Mouse (Mus musculus) spleen, postnatal 36 days (tissue): ENCODE measurements around the gene Zfp36l1.

Experiments used
- DNase-seq, 2 experiments: peaks; one replicate each; pipeline ENCODE4 v3.0.0; 2022; ENCODE audit warnings: low spot score in 2 of 2, mixed read lengths in 1 of 2

Gene Zfp36l1

GRCm38 (mm10) chr12:80131359-80132249, 18.8 kb upstream of the Zfp36l1 start:
- peak in 1 of 2 experiments; percentile 37 for DNase-seq

GRCm38 (mm10) chr12:80130558-80131358, 17.9 kb upstream of the Zfp36l1 start:
- peak; percentile 67 to 78 for DNase-seq

DNA sequence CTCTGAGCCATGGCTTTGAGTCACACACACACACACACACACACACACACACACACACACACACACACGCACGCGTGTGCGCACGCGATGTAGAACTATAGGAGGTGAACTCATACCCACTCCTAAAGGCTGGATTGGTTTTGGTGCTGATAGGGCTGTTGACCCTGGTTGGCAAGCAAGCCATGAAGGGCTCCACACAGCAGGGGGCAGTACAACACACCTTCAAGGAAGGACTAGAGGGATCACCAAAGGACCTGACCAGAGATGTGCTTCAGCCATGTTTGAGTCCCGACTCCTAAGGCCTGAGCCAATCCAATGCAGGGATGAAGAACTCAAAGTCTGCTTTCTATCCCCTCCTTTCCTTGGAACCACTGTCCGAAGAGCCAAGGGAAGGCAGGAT, 16.7 kb upstream of the Zfp36l1 start:
- DNase-seq, result peak; percentile 57 to 75

DNA sequence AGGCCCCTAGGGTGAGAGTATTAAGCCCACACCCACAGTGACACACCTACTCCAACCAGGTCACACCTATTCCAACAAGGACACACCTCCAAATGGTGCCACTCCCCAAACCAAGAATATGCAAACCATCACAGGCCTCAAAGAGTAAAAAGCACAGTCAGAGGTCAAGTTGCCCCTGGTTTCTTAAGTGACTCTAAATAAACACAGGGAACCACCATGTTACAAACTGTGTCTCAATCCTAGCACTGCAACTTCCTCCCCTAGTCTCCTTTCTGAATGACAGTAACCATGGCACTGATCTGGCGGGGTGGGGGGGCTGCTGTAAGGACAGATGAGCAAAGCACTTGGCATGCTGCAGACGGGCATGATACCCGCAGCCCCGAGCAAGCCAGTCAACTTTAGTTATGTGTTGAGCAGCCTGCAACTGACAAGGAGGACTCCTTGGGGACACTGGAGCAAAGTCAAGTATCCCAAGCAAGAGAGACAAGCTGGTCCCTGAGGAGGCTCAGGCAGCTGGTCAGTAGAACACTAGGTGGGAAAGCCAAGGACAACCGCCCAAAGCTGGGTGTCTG, 14.5 kb upstream of the Zfp36l1 start:
- DNase-seq, result no peak

- no peak for DNase-seq
Measured at GRCm38 (mm10) chr12:80125316-80125715, 12.5 kb upstream of the Zfp36l1 start.

DNA sequence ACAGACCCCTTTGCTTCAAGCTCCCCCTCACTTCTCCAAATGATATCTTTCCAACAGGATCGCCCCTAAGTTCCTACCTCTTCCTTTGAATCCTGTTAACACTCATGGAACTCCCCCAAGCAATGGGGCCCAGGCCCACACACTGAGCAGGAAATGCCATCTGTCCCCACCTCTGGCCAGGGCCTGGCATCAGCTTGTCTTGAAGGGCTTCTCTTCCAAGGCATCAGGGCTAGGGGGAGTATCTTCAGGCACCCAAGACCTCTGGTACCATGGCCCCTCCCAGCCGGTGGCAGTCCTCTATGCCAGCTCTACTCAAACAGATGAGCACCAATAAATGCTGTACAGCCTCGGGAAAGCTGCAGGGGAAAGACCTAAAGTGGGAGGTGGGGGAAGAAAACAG, 11.9 kb upstream of the Zfp36l1 start:
- no peak for DNase-seq

DNA sequence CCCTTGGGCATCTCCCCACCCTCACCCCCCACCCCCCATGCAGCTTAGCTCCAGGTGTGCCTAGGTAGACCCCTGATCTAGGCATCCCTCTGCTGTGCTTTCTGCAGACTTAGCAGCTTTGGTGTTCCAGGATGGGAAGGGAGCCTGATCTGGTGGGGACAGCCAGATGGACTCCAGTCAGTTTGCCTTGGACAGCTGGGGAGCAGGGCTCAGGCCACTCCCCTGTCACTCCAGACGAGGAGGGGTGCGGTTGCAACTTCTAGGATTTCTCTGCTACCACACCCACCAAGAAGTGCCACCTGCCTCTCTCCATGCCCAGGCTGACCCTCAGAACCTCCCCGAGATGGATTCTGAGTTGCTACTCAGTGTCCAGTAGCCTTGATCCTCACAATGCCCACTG, 11.4 kb upstream of the Zfp36l1 start:
- DNase-seq, result no peak

DNA sequence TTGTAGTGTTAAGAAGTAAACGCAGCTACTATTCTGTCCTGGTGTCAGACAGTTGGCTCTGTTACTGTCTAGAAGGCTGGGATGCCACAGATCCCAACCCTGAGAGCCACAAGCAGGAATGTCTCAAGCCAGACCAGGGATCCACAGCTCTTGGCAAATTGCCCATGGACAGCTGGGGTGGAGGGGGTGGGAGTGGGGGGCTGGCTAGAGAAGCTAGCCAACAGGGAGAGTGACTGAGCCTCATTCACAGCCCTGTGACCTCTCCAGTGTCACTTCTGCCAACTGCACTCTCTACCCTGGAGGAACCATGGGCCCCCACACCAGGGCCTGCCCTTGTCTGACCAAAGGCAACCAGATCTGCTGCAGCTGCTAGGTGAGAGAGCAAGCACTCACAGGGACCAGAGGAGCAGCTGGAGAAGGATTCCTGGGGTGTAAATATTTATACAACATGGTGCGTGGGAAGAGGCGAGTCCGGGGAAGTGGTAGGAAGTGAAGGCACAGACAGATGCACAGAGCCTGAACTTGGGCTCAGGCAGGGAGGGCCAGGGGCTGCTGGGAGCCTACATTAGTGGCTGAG, 10.5 kb upstream of the Zfp36l1 start:
- no peak for DNase-seq

DNA sequence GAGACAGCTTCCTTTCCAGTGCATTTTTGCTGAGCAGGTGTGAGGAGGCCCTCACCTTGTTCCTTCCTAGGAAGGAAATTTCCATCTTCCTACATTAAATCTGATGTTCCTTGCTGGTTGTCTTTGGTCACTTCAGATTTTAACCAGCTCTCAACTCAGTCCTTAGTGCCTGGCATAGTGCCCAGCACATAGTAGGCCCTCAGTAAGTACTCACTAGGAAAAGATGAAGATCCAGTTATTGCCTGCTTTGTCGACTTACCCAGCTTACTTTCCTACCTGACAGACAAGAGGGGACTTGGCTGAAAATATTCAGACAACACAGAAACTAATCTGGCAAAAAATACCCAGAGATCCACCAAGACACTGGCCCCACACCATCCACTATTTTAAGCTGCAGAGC, 8.6 kb upstream of the Zfp36l1 start:
- no peak for DNase-seq

- DNase-seq, result no peak
Measured at GRCm38 (mm10) chr12:80118588-80118987, 5.8 kb upstream of the Zfp36l1 start.

- peak; percentile 65 to 76 for DNase-seq
Measured at GRCm38 (mm10) chr12:80116206-80117112, 3.6 kb upstream of the Zfp36l1 start.

- no peak for DNase-seq
Measured at GRCm38 (mm10) chr12:80115863-80116194, 3.0 kb upstream of the Zfp36l1 start.

GRCm38 (mm10) chr12:80115142-80115862, 2.5 kb upstream of the Zfp36l1 start:
- DNase-seq, result peak; percentile 92 to 93

- no peak for DNase-seq
Measured at GRCm38 (mm10) chr12:80114892-80115141, 2.0 kb upstream of the Zfp36l1 start.

- peak; percentile 75 to 77 for DNase-seq
Measured at GRCm38 (mm10) chr12:80114031-80114891, 1.4 kb upstream of the Zfp36l1 start.

DNA sequence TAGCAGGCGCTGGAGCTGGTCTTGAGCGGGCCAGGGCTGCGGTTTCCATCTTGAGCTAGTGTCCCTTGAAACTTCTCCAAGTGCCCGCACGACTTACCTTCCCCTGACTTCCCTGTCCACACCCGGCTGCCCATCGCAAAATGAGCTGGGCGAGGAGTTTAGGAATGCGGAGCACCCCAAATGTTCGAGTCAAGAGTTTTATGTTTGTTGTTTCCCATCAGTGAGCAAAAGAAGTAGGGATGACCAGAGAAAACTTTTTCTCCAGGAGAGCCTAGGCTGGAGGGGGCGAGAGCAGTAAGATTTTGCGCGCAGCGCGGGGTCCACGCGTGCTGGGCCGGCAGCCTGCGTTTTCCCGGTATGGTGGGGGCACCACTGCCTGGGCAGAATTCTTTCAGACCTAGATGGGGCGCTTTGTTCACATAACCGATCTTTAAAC, 791 bp upstream of the Zfp36l1 start:
- peak; percentile 39 to 61 for DNase-seq

DNA sequence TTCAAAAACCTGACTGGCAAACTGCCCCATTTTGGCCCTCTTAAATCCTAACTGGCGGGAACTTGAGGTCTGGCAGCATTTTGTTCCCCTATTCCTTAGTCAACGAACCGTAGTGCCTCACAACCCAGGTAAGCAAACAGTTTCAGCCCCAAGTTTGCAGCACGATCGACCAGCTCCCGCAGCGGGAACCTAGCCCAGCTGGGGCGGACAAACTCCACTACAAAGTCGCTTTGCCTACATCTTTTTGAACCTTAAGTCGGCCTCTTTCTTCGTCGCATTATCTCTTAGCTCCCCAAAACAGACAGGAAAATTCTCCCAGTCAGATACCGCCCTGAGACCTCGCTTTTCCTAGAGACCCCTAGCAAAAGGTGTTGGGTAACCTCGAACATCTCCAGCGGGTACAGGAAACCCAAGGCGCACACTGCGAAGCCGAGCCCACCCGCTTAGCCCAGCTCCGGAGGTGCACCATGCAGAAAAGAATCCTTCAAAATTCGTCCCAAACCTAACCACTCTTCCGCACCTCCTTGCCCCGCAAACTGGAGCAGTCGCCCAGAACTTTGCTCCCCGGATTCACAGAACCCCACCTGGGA, 647 bp downstream of the Zfp36l1 start:
- DNase-seq, result peak; percentile 70 to 71

- peak in 1 of 2 experiments; percentile 46 for DNase-seq
Measured at GRCm38 (mm10) chr12:80111131-80112070, 1.4 kb downstream of the Zfp36l1 start.
